In genomic region chr2:70790246-70790645, GRCm38 (mm10) we compare ENCODE assay signal across 27 mouse cellular contexts. TPM values are rescaled to one million over a fixed set of nuclear protein-coding genes. Genes with fewer than 3 reads are reported as not detected.
DNase-seq lines count a peak whose midpoint lies in the region; ATAC-seq lines count a peak whose summit lies in the region.
"Had no signal": no experiment of that assay in that cellular context is flagged by ENCODE, and none has a peak within 500 bp of the region (broad histone marks: within the 10 kb centered on the region; RNA-seq: fewer than 3 reads in every experiment).

No protein-coding gene starts in this region.

- no peak overlapping the region for H3K9ac ChIP-seq in midbrain, embryonic 11.5 days (ENCODE audit: low read length)
- no peak overlapping the region for H3K9ac ChIP-seq in midbrain, embryonic 13.5 days (replicated peaks)
- H3K9ac ChIP-seq: forebrain, embryonic 13.5 days; heart, embryonic 12.5 days; heart, embryonic 15.5 days; hindbrain, embryonic 13.5 days had no signal

- H3K27ac ChIP-seq in midbrain, embryonic 11.5 days (ENCODE audit: low read depth, low read length) = no peak overlapping the region
- no peak overlapping the region for H3K27ac ChIP-seq in midbrain, embryonic 13.5 days
- H3K27ac ChIP-seq: forebrain, embryonic 10.5 days; forebrain, embryonic 13.5 days; heart, embryonic 15.5 days; hindbrain, embryonic 10.5 days; hindbrain, embryonic 13.5 days had no signal

- no peak overlapping the region for H3K4me2 ChIP-seq in midbrain, embryonic 11.5 days
- H3K4me2 ChIP-seq in midbrain, embryonic 13.5 days (replicated peaks) = no peak overlapping the region
- H3K4me2 ChIP-seq: forebrain, embryonic 13.5 days; heart, embryonic 12.5 days; heart, embryonic 15.5 days; hindbrain, embryonic 13.5 days had no signal

- no peaks in the 10 kb centered on the region for H3K9me3 ChIP-seq in midbrain, embryonic 11.5 days (ENCODE audit: control insufficient read depth, low read length)
- no peaks in the 10 kb centered on the region for H3K9me3 ChIP-seq in midbrain, embryonic 13.5 days
- H3K9me3 ChIP-seq: forebrain, embryonic 10.5 days; forebrain, embryonic 13.5 days; G1E; heart, embryonic 12.5 days; heart, embryonic 15.5 days; hindbrain, embryonic 10.5 days; hindbrain, embryonic 13.5 days had no signal

- WGBS in midbrain, embryonic 11.5 days = 88% methylated on average over 2 of the region's 2 CpGs
- 91% methylated on average over 2 of the region's 2 CpGs for WGBS in midbrain, embryonic 13.5 days

- no peaks in the 10 kb centered on the region for H3K36me3 ChIP-seq in midbrain, embryonic 11.5 days (ENCODE audit: control insufficient read depth, insufficient read depth, low read length)
- peaks cover 5% of the 10 kb centered on the region; the same call in 1 of the 2 replicates for H3K36me3 ChIP-seq in midbrain, embryonic 13.5 days

- H3K27me3 ChIP-seq in midbrain, embryonic 11.5 days (ENCODE audit: control insufficient read depth, insufficient read depth, low read length) = no peaks in the 10 kb centered on the region
- H3K27me3 ChIP-seq in midbrain, embryonic 13.5 days = no peaks in the 10 kb centered on the region
- H3K27me3 ChIP-seq: CH12.LX; forebrain, embryonic 13.5 days; heart, embryonic 12.5 days; heart, embryonic 15.5 days; hindbrain, embryonic 13.5 days; Patski had no signal

- no peak overlapping the region for H3K4me3 ChIP-seq in midbrain, embryonic 11.5 days (ENCODE audit: low read depth, low read length)
- H3K4me3 ChIP-seq in midbrain, embryonic 13.5 days (replicated peaks) = no peak overlapping the region
- H3K4me3 ChIP-seq: forebrain, embryonic 10.5 days; forebrain, embryonic 13.5 days; heart, embryonic 12.5 days; heart, embryonic 15.5 days; hindbrain, embryonic 10.5 days; hindbrain, embryonic 13.5 days had no signal

- peak; percentile 59 for DNase-seq in midbrain, embryonic 11.5 days (ENCODE audit: low spot score, missing footprints)
- no peak for DNase-seq in B cell, adult 2 months
- DNase-seq in frontal cortex, postnatal 25 days (ENCODE audit: low spot score in 2 of 2) = no peak
- DNase-seq: adrenal gland, adult 2 months; adrenal gland, postnatal 36 days; cerebellum, adult 18-20 months; cerebellum, adult 9-10 months; cerebellum, postnatal 14 days; gastrocnemius, postnatal 25 days; heart, adult 18-20 months; heart, postnatal 10 days; heart, postnatal 36 days had no signal

- no peaks in the 10 kb centered on the region for H3K4me1 ChIP-seq in midbrain, embryonic 11.5 days (ENCODE audit: control insufficient read depth, insufficient read depth, low read length)
- H3K4me1 ChIP-seq in midbrain, embryonic 13.5 days (replicated peaks) = no peaks in the 10 kb centered on the region
- H3K4me1 ChIP-seq: forebrain, embryonic 10.5 days; forebrain, embryonic 13.5 days; hindbrain, embryonic 10.5 days; hindbrain, embryonic 13.5 days had no signal

- ATAC-seq in midbrain, embryonic 11.5 days (ENCODE audit: low FRiP score) = no peak
- ATAC-seq in midbrain, embryonic 13.5 days = no peak
- ATAC-seq in CD4-positive, CD25-positive, alpha-beta regulatory T cell, adult 4 months = peak; percentile 55
- peak; percentile 30 for ATAC-seq in inflammation-experienced regulatory T-cells, adult 6 months
- ATAC-seq: forebrain, embryonic 13.5 days; forebrain, embryonic 16.5 days; hindbrain, embryonic 16.5 days; intestine, postnatal 0 days; Patski had no signal

RNA-seq across cellular contexts. Expression of gene Tlk1, which starts 35.3 kb away (rescaled TPM):
- polyA plus RNA-seq in midbrain, embryonic 11.5 days (2014; fragmentation: Nextera tagmentation; extraction: Ambion mirVana) = 44.6 and 45.2 TPM in 2 replicates
- 25.5 and 26.2 TPM in 2 replicates for polyA plus RNA-seq in midbrain, embryonic 13.5 days (2015; fragmentation: Nextera tagmentation; extraction: Ambion mirVana)
- polyA plus RNA-seq in CD4-positive, CD25-positive, alpha-beta regulatory T cell, adult 4 months (2017; shearing (Covaris generic)) = 10 to 100 TPM; 41.7 to 42.6 TPM
- 10 to 100 TPM; 30.5 to 45.3 (median 44.1) TPM for polyA plus RNA-seq in inflammation-experienced regulatory T-cells, adult 6 months (2017; shearing (Covaris generic))

Comparison
In these comparisons a context has a peak if more than half of its experiments do, and no peak if none do; other contexts are left out.
1. ATAC-seq: peak in CD4-positive, CD25-positive, alpha-beta regulatory T cell, adult 4 months (single experiment) and inflammation-experienced regulatory T-cells, adult 6 months (single experiment); none in midbrain, embryonic 11.5 days (single experiment) and midbrain, embryonic 13.5 days (single experiment).